Comparison of ENCODE assay signal across 8 mouse cellular contexts in the genomic region with DNA sequence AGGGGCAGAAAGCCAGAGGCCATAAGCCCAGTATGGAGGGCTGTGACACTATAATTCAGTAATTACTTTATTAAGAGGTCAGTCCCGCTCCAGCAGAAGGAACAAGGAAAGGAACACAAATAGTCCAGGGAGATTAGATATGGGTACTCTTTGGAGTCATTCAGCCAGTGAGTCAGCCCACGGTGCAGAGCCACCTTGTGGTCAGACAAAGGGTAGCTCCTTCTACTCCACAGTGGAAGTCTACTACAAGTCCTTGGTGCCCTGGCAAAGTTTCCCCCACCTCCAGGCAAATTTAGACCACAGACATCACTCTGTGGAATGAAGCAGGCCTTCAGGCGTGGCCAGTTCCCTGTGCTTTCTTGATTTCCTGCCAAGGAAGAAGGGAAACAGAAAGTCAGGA. TPM values are rescaled to one million over a fixed set of nuclear protein-coding genes. Genes with fewer than 3 reads are reported as not detected.
DNase-seq lines count a peak whose midpoint lies in the region; ATAC-seq and TF ChIP-seq lines count a peak whose summit lies in the region.

No protein-coding gene starts in this region.

- H3K27ac ChIP-seq in neural tube, embryonic 15.5 days (replicated peaks): no peak overlapping the region
- no peak overlapping the region for H3K27ac ChIP-seq in hindbrain, postnatal 0 days
- no peak overlapping the region for H3K27ac ChIP-seq in limb, embryonic 14.5 days (replicated peaks; ENCODE audit: low read depth, low read length)
- H3K27ac ChIP-seq in neural tube, embryonic 12.5 days: no peak overlapping the region

- no peak overlapping the region for H3K9ac ChIP-seq in neural tube, embryonic 15.5 days (replicated peaks)
- H3K9ac ChIP-seq in hindbrain, postnatal 0 days (replicated peaks; ENCODE audit: low read length): no peak overlapping the region
- no peak overlapping the region for H3K9ac ChIP-seq in limb, embryonic 14.5 days (ENCODE audit: low read depth, low read length, severe bottlenecking)
- no peak overlapping the region for H3K9ac ChIP-seq in neural tube, embryonic 12.5 days

- H3K4me2 ChIP-seq in neural tube, embryonic 15.5 days: no peak overlapping the region
- H3K4me2 ChIP-seq in hindbrain, postnatal 0 days (ENCODE audit: low read depth, low read length): no peak overlapping the region
- H3K4me2 ChIP-seq in limb, embryonic 14.5 days (replicated peaks; ENCODE audit: low read depth, low read length, severe bottlenecking): no peak overlapping the region
- no peak overlapping the region for H3K4me2 ChIP-seq in neural tube, embryonic 12.5 days (replicated peaks)

- DNase-seq in neural tube, embryonic 10.5 days (ENCODE audit: extremely low spot score, low spot score): peak; percentile 27
- DNase-seq in adrenal gland, postnatal 10 days: peak; percentile 72
- peak; percentile 65 to 76 for DNase-seq in gastrocnemius, adult 8-10 months (ENCODE audit: low spot score in 2 of 2)
- peak; percentile 77 for DNase-seq in hindbrain, postnatal 0 days (ENCODE audit: low spot score)
- DNase-seq in limb, embryonic 14.5 days (ENCODE audit: low spot score): peak; percentile 32
- no peak for DNase-seq in yolk sac, embryonic 10.5 days (ENCODE audit: low spot score)

- whole genome bisulfite sequencing in neural tube, embryonic 15.5 days: 35% methylated on average over 3 of the region's 3 CpGs
- WGBS in hindbrain, postnatal 0 days: 26% methylated on average over 3 of the region's 3 CpGs
- 45% methylated on average over 3 of the region's 3 CpGs for WGBS in limb, embryonic 14.5 days
- WGBS in neural tube, embryonic 12.5 days: 47% methylated on average over 3 of the region's 3 CpGs

- TF ChIP-seq CTCF in hindbrain, postnatal 0 days (IDR thresholded peaks at IDR 0.05; ENCODE audit: low read depth): peak; percentile 89

- peaks cover 40% of the 10 kb centered on the region for H3K36me3 ChIP-seq in neural tube, embryonic 15.5 days
- H3K36me3 ChIP-seq in hindbrain, postnatal 0 days (ENCODE audit: insufficient read depth, low read length): peaks cover 22% of the 10 kb centered on the region
- peaks cover 32% of the 10 kb centered on the region for H3K36me3 ChIP-seq in limb, embryonic 14.5 days (ENCODE audit: control insufficient read depth, insufficient read depth, low read length)
- peaks cover 31% of the 10 kb centered on the region for H3K36me3 ChIP-seq in neural tube, embryonic 12.5 days

- peaks cover 11% of the 10 kb centered on the region for H3K27me3 ChIP-seq in neural tube, embryonic 15.5 days (replicated peaks)
- no peaks in the 10 kb centered on the region for H3K27me3 ChIP-seq in hindbrain, postnatal 0 days (ENCODE audit: insufficient read depth, low read length)
- H3K27me3 ChIP-seq in limb, embryonic 14.5 days (ENCODE audit: control insufficient read depth, insufficient read depth, low read length): peaks cover 12% of the 10 kb centered on the region
- peaks cover 7% of the 10 kb centered on the region for H3K27me3 ChIP-seq in neural tube, embryonic 12.5 days (replicated peaks)

- peaks cover 16% of the 10 kb centered on the region for H3K4me1 ChIP-seq in neural tube, embryonic 15.5 days
- no peaks in the 10 kb centered on the region for H3K4me1 ChIP-seq in hindbrain, postnatal 0 days (ENCODE audit: insufficient read depth, low read length)
- no peaks in the 10 kb centered on the region for H3K4me1 ChIP-seq in limb, embryonic 14.5 days (ENCODE audit: control insufficient read depth, insufficient read depth, low read length)
- no peaks in the 10 kb centered on the region for H3K4me1 ChIP-seq in neural tube, embryonic 12.5 days

- no peaks in the 10 kb centered on the region for H3K9me3 ChIP-seq in neural tube, embryonic 15.5 days (replicated peaks)
- H3K9me3 ChIP-seq in hindbrain, postnatal 0 days (ENCODE audit: low read length): no peaks in the 10 kb centered on the region
- H3K9me3 ChIP-seq in limb, embryonic 14.5 days (ENCODE audit: control insufficient read depth, low read length): no peaks in the 10 kb centered on the region
- H3K9me3 ChIP-seq in neural tube, embryonic 12.5 days: no peaks in the 10 kb centered on the region

- no peak; the same call in 1 of the 2 replicates for ATAC-seq in neural tube, embryonic 15.5 days (ENCODE audit: low FRiP score)
- ATAC-seq in hindbrain, postnatal 0 days: peak; percentile 42; the same call in 1 of the 2 replicates
- ATAC-seq in limb, embryonic 14.5 days (ENCODE audit: low FRiP score, low read depth): no peak
- ATAC-seq in neural tube, embryonic 12.5 days (ENCODE audit: low FRiP score, low read depth): 0 out of 2 replicates have a peak, but pooled peaks have one; percentile 44

- H3K4me3 ChIP-seq in neural tube, embryonic 15.5 days (replicated peaks): no peak overlapping the region
- H3K4me3 ChIP-seq in hindbrain, postnatal 0 days (ENCODE audit: low read length): no peak overlapping the region
- H3K4me3 ChIP-seq in limb, embryonic 14.5 days (replicated peaks; ENCODE audit: low read length): no peak overlapping the region
- H3K4me3 ChIP-seq in neural tube, embryonic 12.5 days: no peak overlapping the region

- no peak for TF ChIP-seq POLR2A in limb, embryonic 14.5 days (IDR thresholded peaks at IDR 0.05; ENCODE audit: borderline replicate concordance, extremely low read depth, insufficient read depth, insufficient read length)

RNA-seq across cellular contexts. Expression of gene Gjc2, which starts 0.8 kb away (rescaled TPM):
- 0.29 and 0.42 TPM in 2 replicates for polyA plus RNA-seq in neural tube, embryonic 15.5 days (2015; fragmentation: Nextera tagmentation; extraction: Ambion mirVana)
- total RNA-seq in adrenal gland, postnatal 10 days (2021): under 1 TPM; 0.48 to 0.88 TPM
- under 1 TPM in 1 of 4 experiments, not detected in 3; 0.16 TPM for total RNA-seq in gastrocnemius, adult 8-10 months (2022)
- total RNA-seq in hindbrain, postnatal 0 days (2014; rRNA removed): 2.3 and 3.2 TPM in 2 replicates
- polyA plus RNA-seq in hindbrain, postnatal 0 days (2015; fragmentation: Nextera tagmentation; extraction: Ambion mirVana): 0.38 and 0.76 TPM in 2 replicates
- 0.78 and 1.2 TPM in 2 replicates for polyA plus RNA-seq in limb, embryonic 14.5 days (2012; rRNA removed)
- polyA plus RNA-seq in limb, embryonic 14.5 days (2014; fragmentation: Nextera tagmentation; extraction: Ambion mirVana): 0.36 and 0.70 TPM in 2 replicates
- polyA plus RNA-seq in neural tube, embryonic 12.5 days (2016; fragmentation: Nextera tagmentation; extraction: Ambion mirVana): 0.23 and 0.39 TPM in 2 replicates

RNA-seq across cellular contexts. Expression of gene Guk1, which starts 8.2 kb away (rescaled TPM):
- 225 and 262 TPM in 2 replicates for polyA plus RNA-seq in neural tube, embryonic 15.5 days (2015; fragmentation: Nextera tagmentation; extraction: Ambion mirVana)
- total RNA-seq in adrenal gland, postnatal 10 days (2021): 10 to 100 TPM; 63.7 to 64.9 TPM
- 10 to 100 TPM; 36.2 to 43.1 (median 36.8) TPM for total RNA-seq in gastrocnemius, adult 8-10 months (2022)
- total RNA-seq in hindbrain, postnatal 0 days (2014; rRNA removed): 124 TPM in 2 replicates
- 258 and 271 TPM in 2 replicates for polyA plus RNA-seq in hindbrain, postnatal 0 days (2015; fragmentation: Nextera tagmentation; extraction: Ambion mirVana)
- 101 and 102 TPM in 2 replicates for polyA plus RNA-seq in limb, embryonic 14.5 days (2012; rRNA removed)
- 126 and 129 TPM in 2 replicates for polyA plus RNA-seq in limb, embryonic 14.5 days (2014; fragmentation: Nextera tagmentation; extraction: Ambion mirVana)
- polyA plus RNA-seq in neural tube, embryonic 12.5 days (2016; fragmentation: Nextera tagmentation; extraction: Ambion mirVana): 111 and 113 TPM in 2 replicates

RNA-seq across cellular contexts. Expression of gene Mrpl55, which starts 18.5 kb away (rescaled TPM):
- polyA plus RNA-seq in neural tube, embryonic 15.5 days (2015; fragmentation: Nextera tagmentation; extraction: Ambion mirVana): 99.3 and 103 TPM in 2 replicates
- total RNA-seq in adrenal gland, postnatal 10 days (2021): 10 to 100 TPM; 72.8 to 78.8 TPM
- 10 to 100 TPM; 51.9 to 58.6 (median 56.0) TPM for total RNA-seq in gastrocnemius, adult 8-10 months (2022)
- total RNA-seq in hindbrain, postnatal 0 days (2014; rRNA removed): 88.3 and 90.6 TPM in 2 replicates
- 119 and 123 TPM in 2 replicates for polyA plus RNA-seq in hindbrain, postnatal 0 days (2015; fragmentation: Nextera tagmentation; extraction: Ambion mirVana)
- 38.8 and 51.1 TPM in 2 replicates for polyA plus RNA-seq in limb, embryonic 14.5 days (2012; rRNA removed)
- 81.0 and 85.2 TPM in 2 replicates for polyA plus RNA-seq in limb, embryonic 14.5 days (2014; fragmentation: Nextera tagmentation; extraction: Ambion mirVana)
- polyA plus RNA-seq in neural tube, embryonic 12.5 days (2016; fragmentation: Nextera tagmentation; extraction: Ambion mirVana): 88.0 and 91.1 TPM in 2 replicates

RNA-seq across cellular contexts. Expression of gene Iba57, which starts 20.3 kb away (rescaled TPM):
- 7.5 and 8.3 TPM in 2 replicates for polyA plus RNA-seq in neural tube, embryonic 15.5 days (2015; fragmentation: Nextera tagmentation; extraction: Ambion mirVana)
- total RNA-seq in adrenal gland, postnatal 10 days (2021): 10 to 100 TPM; 19.6 to 19.8 TPM
- total RNA-seq in gastrocnemius, adult 8-10 months (2022): 1 to 10 TPM; 6.1 to 7.4 (median 7.0) TPM
- total RNA-seq in hindbrain, postnatal 0 days (2014; rRNA removed): 13.3 and 14.8 TPM in 2 replicates
- polyA plus RNA-seq in hindbrain, postnatal 0 days (2015; fragmentation: Nextera tagmentation; extraction: Ambion mirVana): 9.3 and 10.7 TPM in 2 replicates
- polyA plus RNA-seq in limb, embryonic 14.5 days (2012; rRNA removed): 4.0 TPM in 2 replicates
- 1.8 and 2.4 TPM in 2 replicates for polyA plus RNA-seq in limb, embryonic 14.5 days (2014; fragmentation: Nextera tagmentation; extraction: Ambion mirVana)
- 6.5 and 7.8 TPM in 2 replicates for polyA plus RNA-seq in neural tube, embryonic 12.5 days (2016; fragmentation: Nextera tagmentation; extraction: Ambion mirVana)

RNA-seq across cellular contexts. Expression of gene 2310033P09Rik, which starts 24.3 kb away (rescaled TPM):
- 27.3 and 28.6 TPM in 2 replicates for polyA plus RNA-seq in neural tube, embryonic 15.5 days (2015; fragmentation: Nextera tagmentation; extraction: Ambion mirVana)
- total RNA-seq in adrenal gland, postnatal 10 days (2021): 10 to 100 TPM; 21.2 to 21.8 TPM
- total RNA-seq in gastrocnemius, adult 8-10 months (2022): 1 to 10 TPM; 1.9 to 3.1 (median 2.5) TPM
- 4.3 and 4.7 TPM in 2 replicates for total RNA-seq in hindbrain, postnatal 0 days (2014; rRNA removed)
- 24.8 and 29.2 TPM in 2 replicates for polyA plus RNA-seq in hindbrain, postnatal 0 days (2015; fragmentation: Nextera tagmentation; extraction: Ambion mirVana)
- polyA plus RNA-seq in limb, embryonic 14.5 days (2012; rRNA removed): 32.4 and 37.5 TPM in 2 replicates
- 28.9 and 30.0 TPM in 2 replicates for polyA plus RNA-seq in limb, embryonic 14.5 days (2014; fragmentation: Nextera tagmentation; extraction: Ambion mirVana)
- polyA plus RNA-seq in neural tube, embryonic 12.5 days (2016; fragmentation: Nextera tagmentation; extraction: Ambion mirVana): 30.1 and 30.5 TPM in 2 replicates

Comparison
In these comparisons a context has a peak if more than half of its experiments do, and no peak if none do; other contexts are left out.
1. ATAC-seq: peak in hindbrain, postnatal 0 days (single experiment) and neural tube, embryonic 12.5 days (single experiment); none in neural tube, embryonic 15.5 days (single experiment) and limb, embryonic 14.5 days (single experiment).